Mouse (Mus musculus) heart, adult 2 months (tissue): ENCODE results near the gene Smad6. TPM values are rescaled to one million over a fixed set of nuclear protein-coding genes. Genes with fewer than 3 reads are reported as not detected.

Source experiments
- DNase-seq, 2 experiments: peaks; one replicate each; pipeline ENCODE4 v3.0.0; 2021
- H3K27ac ChIP-seq: fragments of 200-600 bp; 2 replicates; pipeline ENCODE4 v1.8.1; 2022
- H3K27me3 ChIP-seq: fragments of 200-500 bp; 2 replicates; pipeline ENCODE4 v1.6.1; 2012; ENCODE audit warnings: mild to moderate bottlenecking, low read length, inconsistent platforms, mixed read lengths; ENCODE audit not compliant: control insufficient read depth, insufficient read depth
- H3K36me3 ChIP-seq: fragments of 200-500 bp; 2 replicates; pipeline ENCODE4 v1.6.1; 2012; ENCODE audit warnings: low read length, inconsistent platforms; ENCODE audit not compliant: control insufficient read depth, insufficient read depth
- H3K4me1 ChIP-seq: fragments of 200-500 bp; 2 replicates; pipeline ENCODE4 v1.6.1; 2011; ENCODE audit warnings: low read length; ENCODE audit not compliant: control insufficient read depth, insufficient read depth
- H3K4me3 ChIP-seq: fragments of 200-600 bp; 2 replicates; pipeline ENCODE4 v1.8.1; 2022
- H3K79me2 ChIP-seq: fragments of 200-500 bp; replicated peaks from 2 replicates; pipeline ENCODE4 v1.6.1; 2012; ENCODE audit warnings: mild to moderate bottlenecking, inconsistent platforms, low read length, moderate library complexity, mixed read lengths; ENCODE audit not compliant: control insufficient read depth, insufficient read depth
- H3K9ac ChIP-seq: fragments of 200-500 bp; 2 replicates; pipeline ENCODE4 v1.6.1; 2012; ENCODE audit warnings: low read depth, mild to moderate bottlenecking, control low read depth, inconsistent platforms, low read length, mixed read lengths
- CTCF ChIP-seq: fragments of 200-600 bp; IDR thresholded peaks from 2 replicates; pipeline ENCODE4 v1.8.1; 2022; ENCODE audit warnings: antibody characterized with exemption, mild to moderate bottlenecking, moderate library complexity
- EP300 ChIP-seq: fragments of 200-500 bp; IDR thresholded peaks from 2 replicates; pipeline ENCODE4 v1.6.1; 2011; ENCODE audit warnings: low read depth, low read length, control low read depth; ENCODE audit not compliant: insufficient read depth
- POLR2A ChIP-seq: fragments of 200-500 bp; IDR thresholded peaks from 2 replicates; pipeline ENCODE4 v1.6.1; 2011; ENCODE audit warnings: mild to moderate bottlenecking, low read depth, low read length, control low read depth; ENCODE audit not compliant: insufficient read depth
- WGBS: fragments of 180-500 bp; shearing (Covaris S2); methylation state at CpG from one replicate; pipeline ENCODE4 v1.1.7; 2018; 5-methylcytosine and 5-hydroxymethylcytosine counted together
- intact Hi-C: fragments of 180-260 bp; cut with DNase I; formaldehyde crosslinking; loops from one replicate; pipeline ENCODE4 v1.15.1; 2025
- polyA plus RNA-seq: library from polyadenylated mRNA; depleted of rRNA; stranded (reverse); fragments of >200 nt; gene quantifications from 2 replicates; pipeline ENCODE4 v1.2.3, GENCODE M21; 2012
- total RNA-seq, 2 experiments: library from RNA; stranded (reverse); gene quantifications; 2 replicates each; pipeline ENCODE4 v1.2.3; 2021

The Smad6 gene
- total and polyA plus RNA-seq, 3 experiments, result 11.0 to 15.1 (median 14.7) TPM

- WGBS, result 76% methylated on average over 7 of the region's 7 CpGs
- H3K27ac ChIP-seq, result no peak overlapping the region
- no peak overlapping the region for H3K9ac ChIP-seq
- no peaks in the 10 kb centered on the region for H3K36me3 ChIP-seq
- intact Hi-C loops, result no loop called here
- peaks cover 9% of the 10 kb centered on the region for H3K4me1 ChIP-seq
- no peak for DNase-seq
- H3K27me3 ChIP-seq, result no peaks in the 10 kb centered on the region
- H3K79me2 ChIP-seq, result no peaks in the 10 kb centered on the region
- TF ChIP-seq EP300, result no peak
- no peak for TF ChIP-seq POLR2A
- no peak for TF ChIP-seq CTCF
- no peak overlapping the region for H3K4me3 ChIP-seq
These were observed 36.2 kb upstream of the Smad6 start for GRCm38 (mm10) chr9:64057903-64058650.

GRCm38 (mm10) chr9:64055162-64055561 is 33.3 kb upstream of the Smad6 start:
- H3K79me2 ChIP-seq, result no peaks in the 10 kb centered on the region
- no peak for TF ChIP-seq EP300
- no peak for TF ChIP-seq CTCF
- TF ChIP-seq POLR2A, result no peak
- no peaks in the 10 kb centered on the region for H3K36me3 ChIP-seq
- peaks cover 10% of the 10 kb centered on the region for H3K4me1 ChIP-seq
- DNase-seq, result peak in 1 of 2 experiments; percentile 22
- peak overlapping the region; percentile 28; the same call in 1 of the 2 replicates for H3K27ac ChIP-seq
- H3K27me3 ChIP-seq, result no peaks in the 10 kb centered on the region
- no peak overlapping the region for H3K9ac ChIP-seq
- no peak overlapping the region for H3K4me3 ChIP-seq
- intact Hi-C loops, result no loop called here
- WGBS, result 35% methylated on average over 9 of the region's 9 CpGs

GRCm38 (mm10) chr9:64053786-64054185 is 31.9 kb upstream of the Smad6 start:
- Histone ChIP-seq H3K79me2 (no peaks in the 10 kb centered on the region), H3K4me3 (no peak overlapping the region), H3K27me3 (no peaks in the 10 kb centered on the region), H3K4me1 (peaks cover 8% of the 10 kb centered on the region), H3K36me3 (no peaks in the 10 kb centered on the region), H3K9ac (no peak overlapping the region), H3K27ac (no peak overlapping the region)
- intact Hi-C loops, result loop anchor here (5.0 kb wide), 1 partner anchor 34 kb away; no protein-coding TSS in a partner anchor
- TF ChIP-seq POLR2A (no peak), CTCF (no peak), EP300 (no peak)
- 73% methylated on average over 4 of the region's 4 CpGs for WGBS
- no peak for DNase-seq

GRCm38 (mm10) chr9:64051241-64051640 is 29.4 kb upstream of the Smad6 start:
- intact Hi-C loops, result loop anchor here (5.0 kb wide), 1 partner anchor 36 kb away; no protein-coding TSS in a partner anchor
- no peaks in the 10 kb centered on the region for H3K36me3 ChIP-seq
- no peaks in the 10 kb centered on the region for H3K79me2 ChIP-seq
- DNase-seq, result no peak
- H3K27me3 ChIP-seq, result no peaks in the 10 kb centered on the region
- no peak overlapping the region for H3K27ac ChIP-seq
- peaks cover 8% of the 10 kb centered on the region for H3K4me1 ChIP-seq
- WGBS, result 87% methylated on average over 2 of the region's 2 CpGs
- no peak overlapping the region for H3K9ac ChIP-seq
- H3K4me3 ChIP-seq, result no peak overlapping the region
- TF ChIP-seq EP300 (no peak), CTCF (no peak), POLR2A (no peak)

- 13% methylated on average over 8 of the region's 8 CpGs for WGBS
- no peaks in the 10 kb centered on the region for H3K36me3 ChIP-seq
These were observed 28.7 kb upstream of the Smad6 start for GRCm38 (mm10) chr9:64050513-64051065.

More at GRCm38 (mm10) chr9:64050513-64051065, 28.7 kb upstream of the Smad6 start:
- H3K4me3 ChIP-seq, result peak overlapping the region; percentile 56
- H3K27ac ChIP-seq, result peak overlapping the region; percentile 64
- no peaks in the 10 kb centered on the region for H3K27me3 ChIP-seq
- intact Hi-C loops, result loop anchor here (5.0 kb wide), 1 partner anchor 37 kb away; no protein-coding TSS in a partner anchor
- DNase-seq, result peak in 1 of 2 experiments; percentile 44
- peaks cover 7% of the 10 kb centered on the region for H3K4me1 ChIP-seq
- TF ChIP-seq CTCF (no peak), POLR2A (no peak), EP300 (no peak)
- H3K9ac ChIP-seq, result no peak overlapping the region
- H3K79me2 ChIP-seq, result no peaks in the 10 kb centered on the region
